Mouse (Mus musculus) embryo, embryonic 9.5 days (tissue): ENCODE results near the gene Zfand6.

Source experiments
- DNase-seq: peaks from one replicate; pipeline ENCODE4 v3.0.0-alpha.2; 2017; ENCODE audit errors: extremely low spot score

Gene Zfand6

DNA sequence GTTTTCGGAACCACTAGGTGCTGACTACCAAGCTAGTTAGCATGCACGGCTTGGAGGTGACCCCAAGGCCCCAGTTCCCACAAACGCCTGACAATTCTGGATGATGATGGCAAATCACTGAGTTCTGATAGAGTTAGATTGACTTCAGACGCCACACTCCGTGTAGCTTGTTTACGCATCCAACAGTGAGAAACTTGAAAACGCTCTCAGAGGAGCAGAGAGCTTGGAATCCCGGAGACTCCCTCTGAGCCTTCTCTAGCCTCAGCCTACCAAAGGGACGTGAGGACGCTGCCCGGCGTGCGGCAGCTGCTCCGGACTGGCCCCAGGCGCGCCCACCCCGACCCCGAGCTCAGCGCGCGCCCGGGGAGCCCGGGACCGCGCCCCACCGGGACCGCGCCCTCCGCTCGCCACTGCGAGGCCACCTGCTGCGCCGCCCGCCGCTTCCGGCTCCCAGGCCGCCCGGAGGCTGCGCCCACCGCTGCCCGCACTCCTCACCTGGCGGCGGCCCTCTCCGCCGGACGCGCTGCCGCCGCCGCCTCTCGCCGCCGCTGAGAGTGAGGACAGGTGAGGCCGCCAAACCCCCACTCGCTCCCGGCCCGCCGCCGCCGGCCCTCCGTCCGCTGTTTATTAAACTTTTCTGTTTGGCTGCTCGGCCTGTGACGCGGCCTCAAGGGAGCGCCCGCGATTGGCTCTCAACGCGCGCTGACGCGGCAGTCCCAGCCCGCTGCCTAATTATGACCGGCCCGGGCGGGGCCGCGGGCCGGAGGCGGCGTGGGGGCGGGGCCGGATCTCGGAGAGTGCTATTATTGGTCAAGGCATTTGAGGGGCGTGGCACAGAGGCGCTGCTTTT lies at the start of gene Zfand6:
Zfand6 (minus strand) TSS at position 709 of the 850 bp plus-strand sequence.
- DNase-seq, result peak; percentile 98

- no peak for DNase-seq
These were observed 47.0 kb upstream of the Zfand6 start for GRCm38 (mm10) chr7:84736803-84737202.

DNA sequence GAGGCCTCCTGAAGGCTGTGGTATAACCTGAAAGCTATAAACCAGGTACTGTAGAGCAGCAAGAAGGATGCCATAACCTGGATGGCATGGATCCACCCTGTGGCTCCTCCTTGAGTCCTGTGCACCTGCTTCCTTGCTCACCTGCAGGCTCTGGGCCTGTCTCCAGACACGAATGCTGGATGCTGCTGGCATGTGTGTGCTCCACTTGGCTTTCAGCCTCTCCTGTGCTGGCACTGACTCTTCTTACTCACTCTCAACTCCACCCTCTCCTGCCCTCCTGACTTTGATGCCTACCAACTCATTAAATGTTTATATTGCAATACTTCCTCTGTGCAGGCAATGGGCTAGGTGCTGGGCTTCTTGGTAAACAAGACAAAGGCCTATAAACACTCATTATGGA lies 43.3 kb upstream of the Zfand6 start:
- no peak for DNase-seq

GRCm38 (mm10) chr7:84732052-84732451 lies 42.3 kb upstream of the Zfand6 start:
- no peak for DNase-seq

DNA sequence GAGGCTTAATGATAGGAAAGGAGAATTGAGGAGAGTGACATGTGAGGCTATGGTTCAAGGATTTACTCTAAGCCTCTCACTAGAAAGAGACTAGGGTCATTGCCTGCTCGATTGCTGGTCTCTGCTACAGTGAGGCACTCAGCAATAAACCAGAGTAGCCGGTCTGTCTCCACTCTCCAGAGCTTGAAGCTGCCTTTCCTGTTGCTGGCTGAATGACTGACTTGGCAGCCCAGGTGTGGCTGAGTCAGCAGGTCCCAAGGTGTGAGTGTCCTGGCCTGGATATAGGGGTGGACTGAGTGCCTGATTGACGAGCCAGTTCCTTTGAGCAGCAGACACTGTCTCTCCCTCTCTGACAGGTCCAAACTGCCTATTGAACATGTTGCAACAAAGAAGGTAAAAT lies 41.3 kb upstream of the Zfand6 start:
- no peak for DNase-seq

- no peak for DNase-seq
These were observed 33.2 kb upstream of the Zfand6 start for GRCm38 (mm10) chr7:84722804-84723459.

- no peak for DNase-seq
These were observed 20.7 kb upstream of the Zfand6 start for GRCm38 (mm10) chr7:84710287-84710958.

DNA sequence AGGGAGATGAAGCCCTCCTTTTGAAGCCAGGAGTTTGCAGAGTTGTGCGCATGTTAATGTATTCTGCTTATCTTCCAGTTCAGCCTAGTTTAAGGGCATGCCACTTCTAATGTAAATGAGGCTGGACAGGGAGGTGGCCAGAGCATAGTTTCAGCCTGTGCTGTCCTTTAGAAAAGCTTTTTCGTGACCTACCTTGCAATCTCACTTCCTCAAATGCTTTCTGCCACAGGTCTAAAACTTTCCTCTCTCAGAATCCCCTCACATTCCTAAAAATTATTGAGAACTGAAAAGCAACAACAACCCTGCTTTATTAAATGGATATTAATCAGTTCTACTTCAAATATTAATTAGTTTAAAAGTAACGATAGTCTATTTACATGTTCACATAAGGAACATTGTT lies 17.1 kb upstream of the Zfand6 start:
- DNase-seq, result no peak

GRCm38 (mm10) chr7:84690101-84690509 lies 346 bp upstream of the Zfand6 start:
- no peak for DNase-seq

GRCm38 (mm10) chr7:84687653-84688580 lies 1.8 kb downstream of the Zfand6 start:
- no peak for DNase-seq

DNA sequence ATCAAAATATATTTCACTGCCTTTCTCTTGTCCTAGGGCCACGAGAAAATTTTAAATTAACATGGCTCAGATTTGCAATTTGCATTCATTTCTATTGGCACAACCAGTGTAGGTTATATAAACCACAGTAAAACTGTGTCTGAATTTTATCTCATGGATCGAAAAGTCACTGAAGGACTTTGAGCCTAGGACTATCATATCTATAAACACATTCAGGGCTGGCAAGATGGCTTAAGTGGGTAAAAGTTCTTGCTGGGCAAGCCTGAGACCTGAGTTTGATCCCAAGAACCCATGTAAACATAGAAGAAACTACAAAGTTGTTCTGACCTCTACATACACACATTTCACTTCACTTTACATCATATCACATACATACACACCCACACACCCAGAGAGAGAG lies 3.4 kb downstream of the Zfand6 start:
- no peak for DNase-seq

DNA sequence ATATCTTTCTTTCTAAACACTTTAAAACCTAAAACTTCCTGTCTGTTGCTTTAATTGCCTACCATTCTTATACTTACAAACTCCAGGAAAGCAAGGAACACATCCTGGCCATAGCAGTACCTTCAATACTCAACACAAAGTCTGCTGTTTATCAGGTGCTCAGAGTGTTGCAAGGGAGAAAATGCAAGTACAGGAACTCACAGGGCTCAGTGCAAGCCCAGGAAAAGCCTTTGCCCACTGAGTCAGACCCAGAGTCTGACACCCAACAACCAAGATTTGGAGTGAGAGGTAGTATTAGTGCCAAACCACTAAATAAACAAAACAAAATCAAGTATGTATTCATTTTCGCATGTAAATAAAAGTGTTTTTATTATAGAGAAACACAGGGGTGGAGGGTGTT lies 5.1 kb downstream of the Zfand6 start:
- no peak for DNase-seq

- DNase-seq, result no peak
These were observed 8.2 kb downstream of the Zfand6 start for GRCm38 (mm10) chr7:84681558-84681957.

DNA sequence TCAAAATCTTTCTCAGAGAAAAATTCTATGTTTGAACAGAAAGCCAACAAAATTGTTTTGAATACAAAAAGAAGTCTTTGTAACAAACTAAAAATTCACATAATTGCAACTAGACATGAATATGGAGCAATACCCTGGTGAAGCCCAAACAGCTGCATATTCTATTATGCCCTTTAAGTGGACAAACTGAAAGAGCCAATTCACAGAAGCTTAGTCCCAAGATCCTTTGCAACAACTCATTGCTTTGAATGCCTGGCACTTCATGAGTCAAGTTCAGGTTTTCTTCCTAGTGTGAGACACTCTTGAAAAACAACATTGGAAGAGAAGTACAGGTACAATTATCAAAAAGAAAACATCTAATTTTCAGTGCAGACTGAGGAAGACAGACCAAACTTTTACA lies 8.8 kb downstream of the Zfand6 start:
- no peak for DNase-seq

- DNase-seq, result no peak
These were observed 9.7 kb downstream of the Zfand6 start for GRCm38 (mm10) chr7:84680092-84680491.

GRCm38 (mm10) chr7:84679264-84679663 lies 10.5 kb downstream of the Zfand6 start:
- DNase-seq, result peak; percentile 74

- no peak for DNase-seq
These were observed 16.7 kb downstream of the Zfand6 start for GRCm38 (mm10) chr7:84673103-84673502.

DNA sequence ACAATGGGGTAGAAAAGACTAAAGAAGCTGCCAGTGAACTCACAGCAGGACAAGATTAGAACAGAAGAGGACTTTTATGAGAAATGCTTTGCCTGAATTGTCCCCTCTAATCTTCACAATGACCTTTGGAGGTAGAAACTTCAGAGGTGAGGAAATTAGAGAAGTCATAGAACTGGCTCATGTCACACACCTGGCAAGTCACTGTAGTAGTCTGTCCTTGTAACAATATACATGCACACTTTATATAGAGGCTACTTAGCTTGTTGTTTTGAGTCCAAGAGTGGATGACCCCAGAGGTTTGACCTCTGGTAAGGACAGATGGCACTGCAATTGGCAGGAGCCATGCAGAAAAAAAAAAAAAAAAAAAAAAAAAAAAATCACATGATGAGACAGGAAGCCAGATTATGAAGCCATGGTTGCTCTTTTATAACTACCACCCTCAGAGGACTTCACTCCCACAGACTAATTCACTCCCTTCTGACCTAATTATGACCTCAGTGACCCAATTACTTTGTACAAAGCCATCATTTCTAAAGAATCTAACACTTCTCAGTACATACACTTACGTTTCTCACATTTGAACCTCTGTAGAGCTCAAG lies 20.1 kb downstream of the Zfand6 start:
- DNase-seq, result no peak

DNA sequence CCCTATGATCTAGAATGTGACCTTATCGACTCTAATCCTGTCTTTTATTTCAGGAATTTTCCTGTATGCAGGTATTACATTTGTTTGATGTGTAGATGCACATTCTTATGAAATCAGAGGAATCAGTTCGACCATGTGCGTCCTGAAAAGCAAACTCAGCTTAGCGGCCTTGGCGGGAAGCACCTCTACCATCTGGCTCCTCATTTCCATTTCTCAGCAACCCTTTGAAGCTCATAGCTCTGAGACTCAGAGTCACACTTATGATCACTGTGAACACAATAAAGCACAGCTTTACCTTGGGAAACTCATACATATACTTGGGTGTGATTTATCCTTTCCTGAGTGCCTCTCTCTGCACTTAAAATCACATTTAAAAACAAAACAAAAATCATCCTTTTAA lies 21.8 kb downstream of the Zfand6 start:
- no peak for DNase-seq

- no peak for DNase-seq
These were observed 37.0 kb downstream of the Zfand6 start for GRCm38 (mm10) chr7:84652740-84653139.

- no peak for DNase-seq
These were observed 37.8 kb downstream of the Zfand6 start for GRCm38 (mm10) chr7:84651987-84652321.
